Mouse (Mus musculus) frontal cortex, adult (tissue): Measurements from ENCODE around the gene Tacc2.
"Not testable (repeated sequence)": the region's sequence is repeated elsewhere in the genome, so short reads cannot be mapped to it uniquely, and the experiment has no call there.

Experiments used
- ATAC-seq: cut with Nextera tagmentation; 2 replicates; pipeline ENCODE4 v1.9.2; 2017; ENCODE audit warnings: mild to moderate bottlenecking, moderate library complexity, mixed read lengths; ENCODE audit not compliant: low TSS enrichment

Tacc2 gene

DNA sequence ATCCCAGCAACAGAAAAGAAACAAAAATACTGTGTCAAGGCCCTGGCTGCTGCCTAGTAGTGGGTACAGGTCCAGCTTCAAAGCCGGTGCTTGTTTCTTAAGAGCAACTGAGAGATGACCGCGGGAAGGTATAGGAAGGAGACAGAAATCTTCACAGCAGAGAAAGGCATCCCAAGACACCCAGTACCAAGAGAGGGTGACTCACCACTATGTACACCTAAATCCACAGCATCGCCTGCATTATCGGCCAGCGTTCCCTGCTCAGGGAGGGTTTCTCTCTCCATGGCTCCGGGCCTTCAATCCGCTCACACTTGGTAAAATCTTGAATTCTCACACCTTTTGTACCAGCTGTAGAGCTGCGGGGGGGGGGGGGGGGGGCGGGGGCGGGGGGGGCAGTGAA lies 4.4 kb upstream of the Tacc2 start, which contains the start of gene Nsmce4a:
Gene Nsmce4a (minus strand): TSS at position 298 of the 400 bp plus-strand sequence.
- ATAC-seq = peak; percentile 73

DNA sequence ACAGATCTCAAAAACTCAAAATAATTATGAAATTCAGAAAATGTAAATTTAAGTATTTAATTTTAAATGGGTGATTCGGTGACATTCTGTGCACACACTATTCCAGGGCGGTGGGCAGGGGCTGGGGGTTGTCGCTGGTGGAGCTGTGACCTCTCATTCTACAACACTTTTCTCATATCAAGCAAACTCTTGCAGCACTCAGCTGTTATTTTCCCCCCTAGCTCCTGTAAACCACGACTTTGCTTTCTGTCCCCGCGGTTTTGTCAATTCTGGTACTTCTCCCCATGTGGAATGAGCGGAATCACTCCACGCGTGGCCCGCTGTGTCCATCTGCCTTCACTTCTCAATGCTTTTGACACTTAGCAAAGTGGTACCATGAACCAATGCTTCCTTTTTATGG lies 3.5 kb upstream of the Tacc2 start:
- ATAC-seq = no peak

DNA sequence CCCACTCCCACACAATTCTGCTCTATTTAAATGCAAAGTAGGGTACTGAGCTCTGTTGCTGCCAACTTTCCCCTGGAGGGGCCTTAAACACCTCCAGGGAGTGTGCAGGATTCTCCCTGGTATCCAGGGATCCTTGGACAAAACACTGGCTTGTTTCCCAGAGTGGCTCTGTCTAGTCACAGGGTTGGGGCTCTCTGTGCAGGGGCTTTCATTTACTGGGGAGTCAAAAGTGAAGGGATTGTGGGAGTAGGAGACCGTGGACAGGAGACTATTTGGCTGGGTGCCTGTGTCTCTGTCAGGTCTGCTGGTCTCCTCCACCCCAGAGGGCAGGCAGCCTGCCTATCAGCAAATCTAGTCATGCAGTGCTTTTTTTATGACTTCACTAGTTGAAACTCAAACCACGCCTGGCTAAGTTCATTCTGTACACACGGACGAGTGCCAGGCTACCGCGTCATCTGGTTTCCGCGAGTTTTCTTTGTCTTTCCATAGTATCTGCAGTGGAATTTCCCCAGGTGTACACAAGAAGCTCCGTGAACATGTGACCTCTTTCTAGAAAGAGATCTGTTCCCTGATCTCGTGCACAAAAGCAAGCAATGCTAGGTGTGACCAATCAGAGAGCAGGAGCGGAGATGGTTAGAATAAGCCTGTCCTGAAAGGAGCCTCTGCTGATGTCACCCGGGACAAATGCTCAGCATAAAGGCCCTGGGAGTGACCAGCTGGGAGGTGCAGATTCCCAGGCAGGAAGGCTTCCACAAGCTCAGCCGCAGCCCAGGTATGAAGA lies 2.8 kb upstream of the Tacc2 start:
- no peak for ATAC-seq

DNA sequence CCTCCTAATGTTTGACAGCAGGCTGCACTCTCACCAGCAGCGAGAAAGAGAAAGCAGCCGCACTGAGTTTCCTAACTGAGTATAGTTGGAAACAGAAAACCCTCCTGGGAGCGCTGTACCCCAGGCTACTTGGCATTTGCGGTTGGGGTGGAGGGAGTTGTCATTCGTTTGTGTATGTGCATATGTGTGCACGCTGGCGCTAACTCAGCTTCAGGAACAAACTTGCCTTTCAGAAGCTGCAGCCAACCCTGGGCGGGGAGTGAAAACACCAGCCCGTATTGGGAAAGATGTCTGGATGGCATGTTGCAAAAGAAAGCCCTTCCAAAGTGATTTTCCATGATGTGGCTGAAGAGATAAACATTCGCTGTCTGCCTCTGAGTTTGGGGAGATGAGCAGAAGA lies 257 bp upstream of the Tacc2 start:
- peak; percentile 49; the same call in 1 of the 2 replicates for ATAC-seq

DNA sequence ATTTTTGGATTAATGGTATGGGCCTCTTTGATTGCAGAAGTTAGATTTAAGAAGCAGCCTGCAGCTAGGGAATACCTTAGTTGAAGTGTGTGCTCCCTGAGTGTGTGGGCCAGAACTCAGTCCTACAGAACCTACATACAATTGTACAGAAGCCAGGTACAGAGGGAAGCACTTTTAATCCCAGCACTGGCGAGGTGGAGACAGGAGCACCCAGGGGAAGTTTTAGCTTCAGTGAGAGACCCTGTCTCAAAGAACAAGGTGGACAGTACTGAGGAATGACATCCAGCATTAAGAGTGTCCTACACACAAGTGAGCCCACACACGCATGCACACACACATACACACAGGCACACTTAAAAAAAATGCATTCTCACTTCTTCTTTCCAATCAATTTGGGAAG lies 828 bp downstream of the Tacc2 start:
- ATAC-seq = no peak

DNA sequence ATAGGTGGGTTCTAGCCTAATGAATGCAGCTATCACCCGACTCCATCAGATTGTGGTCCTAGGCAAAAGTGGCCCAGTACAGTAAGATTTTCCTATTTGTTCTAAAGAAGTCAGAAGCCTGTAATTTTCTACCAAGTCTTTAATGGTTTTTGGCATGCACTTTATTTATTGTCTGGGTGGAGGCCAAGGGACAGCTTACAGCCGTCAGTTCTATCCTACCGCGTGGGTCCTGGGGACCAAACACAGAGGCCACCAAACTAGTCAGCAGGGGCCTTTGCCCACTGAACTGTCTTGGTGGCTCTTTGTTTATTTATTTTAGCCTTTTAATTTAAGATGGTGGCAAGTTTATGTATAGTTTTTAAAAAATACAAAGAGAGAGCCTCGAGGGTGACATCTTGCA lies 1.4 kb downstream of the Tacc2 start:
- ATAC-seq = no peak

DNA sequence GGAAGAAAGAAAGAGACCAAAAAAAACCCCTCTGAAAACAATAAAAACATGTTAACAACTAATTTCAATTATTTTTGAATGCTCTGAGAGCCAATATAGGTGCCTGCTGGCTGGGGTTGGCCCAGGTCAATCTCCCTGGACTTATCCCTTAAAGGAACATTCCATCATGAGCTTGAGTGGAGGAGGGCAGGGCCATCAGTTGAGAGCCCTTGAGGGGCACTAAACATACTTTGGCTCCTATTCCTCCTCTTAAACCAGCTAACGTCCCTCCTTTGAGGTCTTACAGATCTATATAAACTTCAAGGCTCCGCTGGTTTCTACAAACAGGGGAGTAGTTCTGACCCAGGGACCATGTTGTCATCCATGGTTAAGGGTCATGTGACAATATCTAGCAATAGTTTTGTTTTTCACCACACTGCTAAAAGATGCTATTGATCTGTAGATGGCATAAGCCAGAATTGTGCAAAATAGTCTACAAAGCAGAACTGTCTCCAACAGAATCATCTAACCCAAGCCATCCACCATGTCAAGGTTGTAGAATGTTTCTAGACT lies 9.4 kb downstream of the Tacc2 start:
- ATAC-seq = no peak

DNA sequence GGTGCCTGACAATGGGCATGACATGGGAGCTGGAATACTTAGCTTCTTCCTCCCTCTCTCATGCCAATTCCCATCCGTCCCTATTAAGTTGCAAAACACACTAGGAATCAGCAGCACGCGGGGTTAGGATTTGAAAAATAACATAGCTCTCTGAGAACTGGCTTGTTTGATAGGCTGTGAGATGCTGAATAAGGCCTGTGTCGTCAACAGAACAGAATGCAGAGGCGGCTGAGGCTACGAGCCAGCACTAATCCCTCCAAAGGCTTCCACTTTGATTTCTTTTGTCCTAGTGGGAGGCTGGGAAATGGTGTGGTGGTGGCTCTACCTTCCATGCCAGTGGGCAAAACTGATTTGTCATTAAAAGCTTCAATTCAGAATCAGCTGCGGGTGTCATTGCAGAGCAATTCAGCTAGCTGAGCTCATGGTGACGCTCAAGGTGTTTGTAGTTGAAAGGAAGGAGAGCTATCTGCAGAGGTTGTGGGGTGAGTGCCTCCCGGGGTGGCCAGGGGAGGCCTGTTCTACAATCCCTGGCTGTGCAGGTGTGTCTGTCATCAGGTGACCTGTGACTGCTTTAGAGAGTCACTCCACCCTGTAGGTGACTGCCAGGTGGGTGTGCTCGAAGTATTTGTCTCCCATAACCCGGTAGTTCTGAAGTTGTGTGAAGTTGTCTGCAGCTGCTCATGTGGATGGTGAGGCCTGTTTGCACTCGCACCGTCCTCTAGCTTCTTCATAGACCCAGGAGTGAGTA lies 13.0 kb downstream of the Tacc2 start:
- ATAC-seq = 0 out of 2 replicates have a peak, but pooled peaks have one; percentile 41

DNA sequence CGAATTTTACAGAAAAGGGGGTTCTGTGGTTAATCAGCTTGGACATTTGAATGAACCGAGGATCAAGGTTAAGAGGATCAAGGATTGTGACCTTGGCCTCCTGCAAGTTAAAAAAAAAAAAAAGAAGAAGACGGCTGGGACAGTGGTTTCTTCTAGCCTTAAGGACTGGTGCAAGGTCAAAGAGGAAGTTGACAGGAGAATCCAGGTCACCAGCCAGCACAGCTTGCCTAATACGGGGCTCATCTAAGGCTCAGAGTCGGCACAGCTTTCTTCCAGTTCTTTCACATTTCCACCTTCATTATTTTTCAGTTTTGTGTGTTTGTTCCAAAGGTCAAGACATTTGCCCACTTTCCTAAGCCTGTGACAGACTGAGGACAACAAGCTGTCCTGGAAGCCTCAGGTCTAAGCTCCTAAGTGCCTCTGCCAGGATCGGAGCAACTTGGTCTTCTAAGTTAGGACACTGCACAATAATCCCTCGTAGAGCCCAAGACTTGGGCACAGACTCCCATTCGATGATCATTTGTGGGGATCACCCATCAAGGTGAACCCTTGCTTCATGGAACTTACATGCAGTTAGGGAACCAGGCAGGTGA lies 13.7 kb downstream of the Tacc2 start:
- ATAC-seq = no peak

DNA sequence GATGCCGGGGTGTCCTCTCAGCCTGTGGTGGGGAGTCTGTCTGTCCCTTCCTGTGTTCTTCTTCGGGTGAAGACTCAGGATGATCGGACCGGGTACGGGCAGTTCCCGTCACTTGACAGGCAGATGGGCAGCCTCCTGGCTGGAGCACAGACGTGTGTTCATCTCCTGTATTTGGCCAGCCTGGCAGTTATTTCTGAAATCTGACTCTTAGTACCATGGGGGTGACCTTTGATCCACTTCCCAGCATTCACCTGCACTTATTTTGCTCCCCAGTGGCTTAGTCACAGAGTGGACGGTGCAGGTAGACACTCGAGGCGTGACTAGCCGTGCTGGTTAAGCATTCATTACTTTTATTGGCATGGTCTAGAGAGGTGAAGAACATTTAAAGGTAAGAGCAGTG lies 15.7 kb downstream of the Tacc2 start:
- not testable (repeated sequence) for ATAC-seq

DNA sequence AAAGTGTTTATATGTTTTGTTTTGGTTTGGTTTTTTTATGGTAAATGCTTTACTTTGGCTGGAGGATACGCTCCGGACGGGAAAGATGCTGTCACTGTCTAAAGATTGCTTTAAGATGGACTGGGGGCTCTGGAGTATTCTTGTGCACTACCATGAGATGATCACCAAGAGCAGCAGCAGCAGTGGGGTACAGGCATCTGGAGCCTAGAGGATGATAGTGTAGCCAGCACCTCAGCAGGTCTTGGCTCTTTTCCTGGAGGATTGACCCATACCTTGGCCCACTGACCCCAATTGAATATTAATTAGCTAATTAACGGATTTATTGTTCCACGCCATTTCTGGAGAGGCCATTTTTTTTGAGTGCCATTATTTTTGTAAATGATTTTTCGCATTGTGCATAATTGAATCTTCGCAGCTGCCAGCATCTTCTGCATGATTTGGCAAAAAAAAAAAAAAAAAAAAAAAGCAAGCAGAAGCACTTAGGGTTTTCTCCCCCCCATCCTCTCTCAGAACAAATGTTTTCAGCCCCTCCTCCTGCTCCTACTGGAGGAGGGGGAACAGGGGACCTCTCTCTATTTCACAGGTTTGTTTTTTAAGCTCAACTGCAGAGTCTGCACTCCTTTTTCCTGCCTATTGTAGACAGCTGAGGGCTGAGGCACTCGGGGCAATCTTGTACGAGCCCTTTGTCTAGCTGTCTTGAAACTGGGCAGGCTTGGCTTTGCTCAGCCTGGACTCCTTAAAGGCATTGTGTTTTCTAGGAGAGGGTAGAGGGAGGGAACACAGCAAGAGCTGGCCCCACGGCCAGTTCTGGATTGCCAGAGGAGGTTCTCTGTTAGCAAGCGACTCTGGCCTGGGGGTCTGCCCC lies 16.4 kb downstream of the Tacc2 start:
- not testable (repeated sequence) for ATAC-seq

DNA sequence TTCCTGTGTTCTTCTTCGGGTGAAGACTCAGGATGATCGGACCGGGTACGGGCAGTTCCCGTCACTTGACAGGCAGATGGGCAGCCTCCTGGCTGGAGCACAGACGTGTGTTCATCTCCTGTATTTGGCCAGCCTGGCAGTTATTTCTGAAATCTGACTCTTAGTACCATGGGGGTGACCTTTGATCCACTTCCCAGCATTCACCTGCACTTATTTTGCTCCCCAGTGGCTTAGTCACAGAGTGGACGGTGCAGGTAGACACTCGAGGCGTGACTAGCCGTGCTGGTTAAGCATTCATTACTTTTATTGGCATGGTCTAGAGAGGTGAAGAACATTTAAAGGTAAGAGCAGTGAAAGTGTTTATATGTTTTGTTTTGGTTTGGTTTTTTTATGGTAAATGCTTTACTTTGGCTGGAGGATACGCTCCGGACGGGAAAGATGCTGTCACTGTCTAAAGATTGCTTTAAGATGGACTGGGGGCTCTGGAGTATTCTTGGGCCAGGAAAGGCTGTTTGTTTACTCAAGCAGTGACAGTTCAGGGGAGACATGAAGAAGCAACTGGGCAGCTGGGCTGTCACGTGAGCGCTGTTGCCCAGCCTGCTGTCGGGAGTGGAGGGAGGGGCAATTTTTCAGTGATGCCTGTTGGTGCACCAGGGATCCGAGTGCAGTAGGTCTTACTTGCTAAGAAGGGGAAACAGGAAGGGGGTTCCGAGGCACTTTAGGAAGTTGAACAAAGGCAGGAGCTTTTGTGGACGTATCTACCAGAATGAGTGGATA lies 19.0 kb downstream of the Tacc2 start:
- not testable (repeated sequence) for ATAC-seq

DNA sequence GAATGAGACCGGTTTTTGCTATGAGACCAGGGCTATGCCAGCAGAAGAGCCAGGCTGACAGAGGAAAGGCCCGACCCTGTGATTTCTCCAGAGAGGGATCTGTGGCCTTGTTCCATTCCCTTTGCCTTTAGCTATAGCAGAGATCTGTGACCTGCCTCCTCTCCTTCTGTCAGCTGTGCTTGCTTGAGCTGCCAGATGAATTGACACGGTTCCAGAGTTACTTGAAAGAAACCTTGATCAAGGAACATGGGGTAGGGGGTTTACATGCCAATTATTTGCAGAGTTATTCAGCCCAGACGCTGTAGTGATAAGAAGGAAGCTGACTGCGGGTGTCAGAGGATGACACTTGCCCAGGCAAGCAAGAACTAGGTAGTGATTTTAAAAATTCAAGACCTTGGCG lies 20.3 kb downstream of the Tacc2 start:
- no peak for ATAC-seq

DNA sequence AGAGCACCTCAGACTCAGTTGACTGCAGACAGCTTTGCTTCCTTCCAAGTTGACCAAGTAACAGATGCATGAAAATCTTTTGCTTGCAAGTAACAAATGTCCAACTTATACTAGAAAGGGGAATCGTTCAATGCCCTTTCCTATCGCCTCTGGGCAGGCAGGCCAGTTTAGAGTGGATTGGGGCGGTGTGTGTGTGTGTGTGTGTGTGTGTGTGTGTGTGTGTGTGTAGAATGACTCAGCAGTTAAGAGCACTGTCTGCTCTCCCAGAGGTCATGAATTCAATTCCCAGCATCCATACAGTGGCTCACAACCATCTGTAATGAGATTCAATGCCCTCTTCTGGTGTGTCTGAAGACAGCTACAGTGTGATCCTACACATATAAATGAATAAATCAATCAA lies 22.8 kb downstream of the Tacc2 start:
- no peak for ATAC-seq

DNA sequence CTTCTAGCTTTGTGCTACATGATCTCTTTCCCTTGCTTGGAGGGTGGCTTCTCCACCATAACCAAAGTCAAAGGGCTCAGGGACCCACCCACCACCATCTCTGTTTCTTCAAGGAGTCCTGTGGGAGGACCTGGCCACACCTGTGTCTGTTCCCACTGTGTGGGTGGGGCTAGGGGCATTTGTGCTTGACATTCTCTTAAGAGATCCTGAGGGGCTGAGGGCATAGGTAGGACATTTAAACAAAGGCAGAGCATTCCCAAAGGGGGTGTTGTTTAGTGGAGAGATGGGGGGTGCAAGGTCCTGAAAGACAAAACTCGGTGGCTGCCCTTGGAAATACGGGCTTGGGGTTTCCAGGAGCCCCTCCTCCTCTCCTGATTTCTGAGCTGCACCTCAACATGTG lies 23.3 kb downstream of the Tacc2 start:
- ATAC-seq = no peak

DNA sequence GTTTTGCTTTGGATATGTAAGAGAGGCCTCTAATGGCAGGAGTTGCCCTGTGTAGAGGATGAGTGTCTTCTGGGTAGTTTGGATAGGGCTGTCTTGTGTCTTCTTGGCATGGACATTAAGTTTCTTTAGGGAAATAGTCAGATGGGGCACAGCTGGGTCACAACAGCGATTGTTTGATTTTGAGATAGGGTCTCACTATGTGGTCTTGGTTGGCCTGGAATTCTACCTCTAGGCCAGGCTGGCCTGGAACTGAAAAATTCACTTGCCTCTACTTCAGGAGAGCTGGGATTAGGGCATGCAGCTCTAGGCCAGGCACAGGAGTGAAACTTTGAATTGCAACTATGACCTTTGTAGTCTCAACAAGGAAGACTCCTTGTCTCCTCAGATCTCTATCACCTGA lies 25.6 kb downstream of the Tacc2 start:
- ATAC-seq = no peak

DNA sequence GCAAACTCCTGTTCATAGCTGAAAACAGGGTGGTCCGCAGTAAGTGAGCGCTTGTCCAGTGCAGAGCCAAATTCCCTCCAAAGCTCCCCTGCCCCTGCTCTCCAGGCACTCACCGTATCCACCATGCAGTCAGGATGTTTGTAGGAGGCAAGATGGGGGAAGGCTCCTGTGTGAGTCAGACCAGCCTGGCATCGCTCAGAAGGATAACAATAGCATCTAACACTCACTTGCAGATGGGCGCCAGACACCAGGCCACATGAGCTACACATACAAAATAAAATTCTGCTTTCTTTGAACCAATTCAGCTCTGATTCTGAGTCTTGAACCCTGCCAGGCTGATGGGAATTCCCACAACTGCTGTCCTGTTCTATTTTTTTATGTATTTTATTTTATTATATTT lies 26.3 kb downstream of the Tacc2 start:
- ATAC-seq = peak; percentile 98

DNA sequence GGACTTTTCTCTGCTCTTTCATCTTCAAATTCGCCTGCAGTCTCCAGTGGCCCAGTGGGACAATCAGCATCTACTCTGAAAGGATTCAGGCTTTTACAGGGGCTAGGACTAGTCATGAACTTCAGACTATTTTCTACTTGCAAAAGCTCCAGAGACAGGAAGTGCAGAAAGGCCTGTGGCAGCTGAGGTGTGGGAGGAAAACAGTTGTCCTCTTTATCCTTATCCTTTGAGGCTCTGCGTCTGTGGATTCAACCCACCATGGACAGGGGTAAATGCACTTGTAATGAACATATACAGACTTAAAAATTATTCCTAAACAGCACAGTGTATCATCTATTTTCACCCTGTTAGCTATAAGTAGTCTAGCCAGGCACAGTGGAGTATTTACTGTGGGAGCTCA lies 27.2 kb downstream of the Tacc2 start:
- peak; percentile 62; the same call in 1 of the 2 replicates for ATAC-seq

DNA sequence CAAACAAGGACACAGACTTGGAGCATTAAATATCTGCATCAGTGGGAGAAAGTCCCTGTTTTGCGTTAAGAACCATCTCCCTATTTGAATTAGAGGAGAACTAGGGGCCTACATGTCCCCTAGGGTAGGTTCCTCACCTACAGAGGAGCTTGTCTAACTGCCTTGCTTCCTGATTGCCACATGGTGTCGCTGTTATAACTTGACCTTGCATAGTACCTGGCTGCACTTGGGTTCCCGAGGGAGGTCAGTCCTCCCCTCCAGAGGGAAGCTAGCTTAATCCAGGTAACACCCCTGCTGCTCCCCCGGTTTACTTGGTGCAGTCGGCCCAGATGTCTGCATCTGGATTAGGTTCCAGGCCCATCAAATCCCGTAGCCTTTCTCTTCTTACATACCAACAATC lies 27.9 kb downstream of the Tacc2 start:
- no peak for ATAC-seq

DNA sequence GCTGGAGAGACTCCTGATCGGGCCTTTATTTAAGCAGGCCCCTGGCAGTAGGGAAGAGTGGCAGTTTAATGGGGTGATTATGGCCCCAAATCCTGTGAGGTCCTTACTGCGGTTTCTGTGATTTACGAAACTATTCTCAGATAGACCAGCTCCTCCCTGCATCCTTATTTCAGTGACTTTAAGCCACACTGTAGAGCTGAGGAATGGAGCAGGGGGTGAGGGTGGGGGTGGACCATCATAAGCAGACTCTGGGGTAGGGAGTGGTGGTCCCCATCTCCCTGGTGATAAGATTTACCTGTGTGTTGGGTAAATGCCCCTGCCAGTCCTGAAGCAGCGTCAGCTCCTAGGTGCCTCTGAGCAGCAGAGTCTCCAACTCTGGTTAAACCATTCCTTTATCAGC lies 29.7 kb downstream of the Tacc2 start:
- ATAC-seq = no peak

DNA sequence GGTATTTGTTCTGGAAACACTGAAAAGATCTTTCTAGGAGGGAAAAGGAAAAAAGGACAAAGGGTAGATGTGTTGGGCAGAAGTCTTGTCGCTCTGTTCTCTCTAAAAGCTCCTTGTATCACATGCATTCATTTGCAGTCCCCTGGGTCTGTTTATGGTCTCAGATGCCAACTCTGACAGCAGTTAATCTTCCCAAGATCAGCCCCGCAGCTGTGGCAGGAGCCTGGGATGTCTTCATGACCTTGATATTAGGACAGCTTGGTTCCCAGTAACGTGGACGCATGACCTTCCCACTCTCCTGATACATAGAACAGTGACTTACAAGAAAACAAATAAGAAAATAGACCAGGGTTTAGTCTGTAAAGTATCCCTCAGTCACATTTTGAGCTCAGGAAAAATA lies 36.7 kb downstream of the Tacc2 start:
- no peak for ATAC-seq
